Mouse (Mus musculus) adrenal gland, adult 18-20 months (tissue): ENCODE results near the gene Ablim2. TPM values are rescaled to one million over a fixed set of nuclear protein-coding genes. Genes with fewer than 3 reads are reported as not detected.
A peak's percentile ranks its signal among the peaks of the same experiment; 100 is the strongest.

Experiments used
- DNase-seq, 2 experiments: peaks; one replicate each; pipeline ENCODE4 v3.0.0; 2021 to 2022; ENCODE audit warnings: low spot score in 2 of 2
- total RNA-seq, 2 experiments: library from RNA; stranded (reverse); gene quantifications; 1 replicate in 1 of 2; 2 replicates in 1 of 2; pipeline ENCODE4 v1.2.3; 2021

Gene Ablim2
- total RNA-seq, 2 experiments from 2014 or later: 7.5 to 8.0 TPM

GRCm38 (mm10) chr5:35907090-35907489 is 149.4 kb downstream of the Ablim2 start:
- DNase-seq: no peak

- DNase-seq: peak; percentile 38 to 60
Measured at GRCm38 (mm10) chr5:35907633-35908426, 150.2 kb downstream of the Ablim2 start.

- DNase-seq: no peak
Measured at GRCm38 (mm10) chr5:35908626-35909443, 151.2 kb downstream of the Ablim2 start.

GRCm38 (mm10) chr5:35915629-35916300 is 158.1 kb downstream of the Ablim2 start:
- DNase-seq: no peak

GRCm38 (mm10) chr5:35916666-35917065 is 159.0 kb downstream of the Ablim2 start:
- DNase-seq: no peak

GRCm38 (mm10) chr5:35918387-35918786 is 160.7 kb downstream of the Ablim2 start:
- DNase-seq: no peak

GRCm38 (mm10) chr5:35920076-35920475 is 162.4 kb downstream of the Ablim2 start:
- DNase-seq: no peak

GRCm38 (mm10) chr5:35920557-35920956 is 162.9 kb downstream of the Ablim2 start:
- DNase-seq: no peak

- no peak for DNase-seq
Measured at GRCm38 (mm10) chr5:35921141-35921540, 163.5 kb downstream of the Ablim2 start.

- no peak for DNase-seq
Measured at GRCm38 (mm10) chr5:35921595-35922254, 164.0 kb downstream of the Ablim2 start.

- DNase-seq: no peak
Measured at GRCm38 (mm10) chr5:35923448-35923847, 165.8 kb downstream of the Ablim2 start.

GRCm38 (mm10) chr5:35925171-35925634 is 167.5 kb downstream of the Ablim2 start:
- no peak for DNase-seq

GRCm38 (mm10) chr5:35926511-35926910 is 168.8 kb downstream of the Ablim2 start:
- no peak for DNase-seq

GRCm38 (mm10) chr5:35931296-35931695 is 173.6 kb downstream of the Ablim2 start:
- DNase-seq: no peak

- DNase-seq: no peak
Measured at GRCm38 (mm10) chr5:35933059-35933458, 175.4 kb downstream of the Ablim2 start.

Other genes starting within 250 kb of the Ablim2 start
- gene Cpz, start 232.2 kb upstream of the Ablim2 start, total RNA-seq: 1 to 10 TPM in 1 of 2 experiments, under 1 TPM in 1; 0.35 to 1.1 TPM
- gene Trmt44, start 182.8 kb upstream of the Ablim2 start, total RNA-seq: 1 to 10 TPM; 7.1 to 7.7 TPM
- 10 to 100 TPM; 51.0 to 53.6 TPM for gene Acox3, start 174.8 kb upstream of the Ablim2 start, total RNA-seq
- gene Htra3, start 78.1 kb upstream of the Ablim2 start, total RNA-seq: 10 to 100 TPM; 26.0 to 78.7 TPM
- 10 to 100 TPM; 25.5 to 26.1 TPM for gene Sh3tc1, start 17.9 kb upstream of the Ablim2 start, total RNA-seq
- 10 to 100 TPM; 15.3 to 33.0 TPM for gene Afap1, start 135.4 kb downstream of the Ablim2 start, total RNA-seq